Mouse (Mus musculus): ENCODE results near the gene Mvd. TPM values are rescaled to one million over a fixed set of nuclear protein-coding genes. Genes with fewer than 3 reads are reported as not detected.

Gene Mvd
- polyA plus RNA-seq, 1 experiment from 2014 or later = 87.7 TPM

GRCm38 (mm10) chr8:122395291-122395690 is 47.9 kb downstream of the Mvd start:
- WGBS = 78% methylated on average over 6 of the region's 6 CpGs
- no peaks in the 10 kb centered on the region for H3K27me3 ChIP-seq (replicated peaks; ENCODE audit: control insufficient read depth, insufficient read depth, low read length)
- no peak overlapping the region for H3K4me3 ChIP-seq (ENCODE audit: low read length)
- H3K9me3 ChIP-seq (ENCODE audit: control insufficient read depth, low read length) = no peaks in the 10 kb centered on the region
- H3K4me2 ChIP-seq (ENCODE audit: low read length) = no peak overlapping the region
- no peak overlapping the region for H3K9ac ChIP-seq (ENCODE audit: low read depth, low read length)
- H3K36me3 ChIP-seq (ENCODE audit: control insufficient read depth, insufficient read depth, low read length) = peaks cover 33% of the 10 kb centered on the region
- H3K27ac ChIP-seq (ENCODE audit: low read depth, low read length) = no peak overlapping the region
- no peaks in the 10 kb centered on the region for H3K4me1 ChIP-seq (ENCODE audit: control insufficient read depth, insufficient read depth, low read depth, low read length)
- no peak for ATAC-seq

- H3K27me3 ChIP-seq (replicated peaks; ENCODE audit: control insufficient read depth, insufficient read depth, low read length) = no peaks in the 10 kb centered on the region
- peaks cover 34% of the 10 kb centered on the region for H3K36me3 ChIP-seq (ENCODE audit: control insufficient read depth, insufficient read depth, low read length)
Measured at GRCm38 (mm10) chr8:122393717-122394116, 49.5 kb downstream of the Mvd start.

DNA sequence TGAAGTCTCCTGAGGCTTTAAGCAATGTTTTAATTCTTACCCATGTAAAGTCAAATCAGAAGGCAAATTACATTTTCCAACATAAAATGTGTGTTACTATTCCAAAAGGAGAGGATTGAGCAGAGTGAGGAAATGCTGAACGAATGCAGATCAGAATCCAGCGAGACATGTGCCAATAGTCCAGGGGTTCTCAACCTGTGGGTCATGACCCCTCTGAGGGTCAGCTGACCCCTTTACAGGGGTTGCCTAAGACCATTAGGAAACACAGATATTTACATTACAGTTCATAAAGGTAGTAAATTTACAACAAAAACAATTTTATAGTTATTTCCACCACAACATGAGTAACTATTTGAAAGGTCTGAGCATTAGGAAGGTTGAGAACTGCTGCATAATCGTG is 52.5 kb downstream of the Mvd start:
- 0 out of 2 replicates have a peak, but pooled peaks cover 3% of the 10 kb centered on the region for H3K9me3 ChIP-seq (ENCODE audit: control insufficient read depth, low read length)
- ATAC-seq = no peak
- H3K9ac ChIP-seq (ENCODE audit: low read depth, low read length) = no peak overlapping the region
- no peaks in the 10 kb centered on the region for H3K4me1 ChIP-seq (ENCODE audit: control insufficient read depth, insufficient read depth, low read depth, low read length)
- no peaks in the 10 kb centered on the region for H3K27me3 ChIP-seq (replicated peaks; ENCODE audit: control insufficient read depth, insufficient read depth, low read length)
- no peak overlapping the region for H3K4me2 ChIP-seq (ENCODE audit: low read length)
- H3K27ac ChIP-seq (ENCODE audit: low read depth, low read length) = no peak overlapping the region
- no peak overlapping the region for H3K4me3 ChIP-seq (ENCODE audit: low read length)
- H3K36me3 ChIP-seq (ENCODE audit: control insufficient read depth, insufficient read depth, low read length) = peaks cover 40% of the 10 kb centered on the region
- 92% methylated on average over 3 of the region's 3 CpGs for WGBS

More at GRCm38 (mm10) chr8:122393717-122394116, 49.5 kb downstream of the Mvd start:
- Histone ChIP-seq H3K4me3 (ENCODE audit: low read length) (no peak overlapping the region), H3K9me3 (ENCODE audit: control insufficient read depth, low read length) (0 out of 2 replicates have a peak, but pooled peaks cover 3% of the 10 kb centered on the region), H3K27ac (ENCODE audit: low read depth, low read length) (no peak overlapping the region), H3K9ac (ENCODE audit: low read depth, low read length) (no peak overlapping the region), H3K4me1 (ENCODE audit: control insufficient read depth, insufficient read depth, low read depth, low read length) (no peaks in the 10 kb centered on the region), H3K4me2 (ENCODE audit: low read length) (no peak overlapping the region)
- ATAC-seq = no peak

- Histone ChIP-seq H3K4me1 (ENCODE audit: control insufficient read depth, insufficient read depth, low read depth, low read length) (no peaks in the 10 kb centered on the region), H3K36me3 (ENCODE audit: control insufficient read depth, insufficient read depth, low read length) (peaks cover 40% of the 10 kb centered on the region), H3K27ac (ENCODE audit: low read depth, low read length) (no peak overlapping the region), H3K9ac (ENCODE audit: low read depth, low read length) (no peak overlapping the region), H3K4me3 (ENCODE audit: low read length) (no peak overlapping the region), H3K4me2 (ENCODE audit: low read length) (no peak overlapping the region), H3K27me3 (replicated peaks; ENCODE audit: control insufficient read depth, insufficient read depth, low read length) (no peaks in the 10 kb centered on the region), H3K9me3 (ENCODE audit: control insufficient read depth, low read length) (0 out of 2 replicates have a peak, but pooled peaks cover 3% of the 10 kb centered on the region)
- ATAC-seq = no peak
- 86% methylated on average over 3 of the region's 3 CpGs for WGBS
Measured at GRCm38 (mm10) chr8:122389357-122389756, 53.9 kb downstream of the Mvd start.

Small RNAs within 50 kb of the gene (microRNA-seq; reads per million reads assigned to microRNA genes)
- gene Gm24366 = not detected

Other genes with a start within 250 kb of the Mvd start
- gene Zfpm1, start 161.3 kb downstream of the Mvd start, polyA plus RNA-seq (2015; fragmentation: Nextera tagmentation; extraction: Ambion mirVana) = 0.75 and 1.2 TPM in 2 replicates
- 0.39 and 0.60 TPM in 2 replicates for gene Trhr2, start 82.7 kb downstream of the Mvd start, polyA plus RNA-seq (2015; fragmentation: Nextera tagmentation; extraction: Ambion mirVana)
- gene Zc3h18, start 66.8 kb downstream of the Mvd start, polyA plus RNA-seq (2015; fragmentation: Nextera tagmentation; extraction: Ambion mirVana) = 28.8 and 31.8 TPM in 2 replicates
- gene Il17c, start 21.4 kb downstream of the Mvd start, polyA plus RNA-seq (2015; fragmentation: Nextera tagmentation; extraction: Ambion mirVana) = not detected in 2 replicates
- gene Cyba, start 10.5 kb downstream of the Mvd start, polyA plus RNA-seq (2015; fragmentation: Nextera tagmentation; extraction: Ambion mirVana) = 38.3 and 41.6 TPM in 2 replicates
- gene Snai3, start 17.3 kb upstream of the Mvd start, polyA plus RNA-seq (2015; fragmentation: Nextera tagmentation; extraction: Ambion mirVana) = 0.12 TPM in 1 of 2 replicates, not detected in the other
- gene Rnf166, start 32.6 kb upstream of the Mvd start, polyA plus RNA-seq (2015; fragmentation: Nextera tagmentation; extraction: Ambion mirVana) = 30.9 and 32.5 TPM in 2 replicates
- 78.5 and 85.1 TPM in 2 replicates for gene Ctu2, start 32.7 kb upstream of the Mvd start, polyA plus RNA-seq (2015; fragmentation: Nextera tagmentation; extraction: Ambion mirVana)
- 1.7 and 3.5 TPM in 2 replicates for gene Piezo1, start 107.9 kb upstream of the Mvd start, polyA plus RNA-seq (2015; fragmentation: Nextera tagmentation; extraction: Ambion mirVana)
- 8.0 and 11.4 TPM in 2 replicates for gene Cdt1, start 124.6 kb upstream of the Mvd start, polyA plus RNA-seq (2015; fragmentation: Nextera tagmentation; extraction: Ambion mirVana)
- 202 and 203 TPM in 2 replicates for gene Aprt, start 133.5 kb upstream of the Mvd start, polyA plus RNA-seq (2015; fragmentation: Nextera tagmentation; extraction: Ambion mirVana)
- gene Galns, start 168.0 kb upstream of the Mvd start, polyA plus RNA-seq (2015; fragmentation: Nextera tagmentation; extraction: Ambion mirVana) = 8.7 TPM in 2 replicates
- 109 and 110 TPM in 2 replicates for gene Trappc2l, start 168.2 kb upstream of the Mvd start, polyA plus RNA-seq (2015; fragmentation: Nextera tagmentation; extraction: Ambion mirVana)
- gene Pabpn1l, start 179.3 kb upstream of the Mvd start, polyA plus RNA-seq (2015; fragmentation: Nextera tagmentation; extraction: Ambion mirVana) = not detected in 2 replicates

Measured in hindbrain, embryonic 16.5 days (tissue).